Mouse (Mus musculus): ENCODE data around the gene Abca13.

Gene Abca13

DNA sequence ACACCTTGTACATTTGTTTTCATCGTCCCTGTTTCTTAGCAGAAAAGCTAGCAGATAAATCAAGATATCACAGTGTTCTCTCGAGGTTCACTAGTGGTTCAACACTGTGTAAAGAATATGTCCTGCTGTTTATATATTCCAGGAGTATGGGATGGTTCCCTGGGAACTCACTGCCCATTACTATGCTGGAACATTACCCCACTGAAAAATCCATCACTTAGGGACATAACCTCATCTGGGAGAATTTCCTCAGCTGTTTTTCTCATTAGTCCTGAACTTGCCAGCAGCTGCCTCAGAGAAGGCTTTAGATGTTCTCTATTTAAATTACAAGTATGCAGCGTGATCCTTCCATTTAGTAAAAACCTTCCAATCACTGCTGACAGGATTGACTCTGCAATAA lies 513.4 kb downstream of the Abca13 start:
- no peak for DNase-seq (ENCODE audit: low spot score)

DNA sequence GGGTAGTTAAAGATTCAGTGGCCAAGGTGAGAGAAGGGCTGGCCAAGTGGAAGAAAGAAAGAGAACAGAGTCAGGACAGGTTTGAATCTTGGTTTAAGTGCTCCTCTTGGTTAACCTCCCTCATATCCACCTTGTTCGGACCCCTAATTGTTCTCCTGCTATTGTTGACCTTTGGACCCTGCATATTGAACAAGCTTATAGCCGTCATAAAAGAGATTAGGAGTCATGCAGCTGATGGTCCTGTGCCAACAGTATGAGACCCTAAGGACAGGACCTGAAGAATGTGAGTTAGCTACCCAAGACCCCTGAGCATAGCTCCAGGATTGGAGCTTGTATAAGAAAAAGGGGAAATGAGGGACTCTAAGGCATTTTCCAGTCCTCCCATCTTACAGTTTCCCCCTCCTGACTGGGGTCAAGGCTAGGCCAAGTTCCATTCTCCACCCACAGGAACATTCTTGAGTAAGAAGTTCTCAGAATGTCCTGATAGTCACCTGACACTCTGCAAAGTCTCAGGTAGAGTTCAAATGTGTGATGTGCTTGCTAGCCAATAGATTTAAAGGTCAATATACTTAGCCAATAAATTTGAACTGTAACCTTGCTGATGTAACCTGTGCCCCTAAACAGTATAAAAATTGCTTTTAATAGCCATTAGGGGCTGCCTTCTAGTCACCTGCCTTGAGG lies 536.2 kb downstream of the Abca13 start:
- no peak for DNase-seq (ENCODE audit: low spot score)

DNA sequence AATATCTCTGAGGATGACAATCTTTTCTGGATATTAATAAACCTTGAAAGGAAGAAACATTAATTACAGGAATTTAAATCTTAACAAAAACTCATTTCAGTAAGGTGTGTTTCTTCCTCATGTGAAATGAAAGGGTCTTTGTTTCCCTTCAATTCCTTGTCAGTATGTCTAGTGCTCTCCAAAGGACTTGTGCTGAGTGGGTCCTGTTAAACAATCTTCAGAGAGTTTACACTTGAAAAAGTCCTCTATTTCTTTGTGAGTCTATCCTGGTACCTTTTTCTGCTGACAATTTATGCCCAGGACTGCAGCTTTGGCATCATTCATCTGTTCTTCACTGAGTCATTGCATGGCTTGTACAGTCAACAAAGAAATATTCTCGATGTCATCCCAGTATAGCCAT lies 539.6 kb downstream of the Abca13 start:
- DNase-seq (ENCODE audit: low spot score): no peak
